Mouse (Mus musculus): Measurements from ENCODE around the gene Bicd1. TPM values are rescaled to one million over a fixed set of nuclear protein-coding genes. Genes with fewer than 3 reads are reported as not detected.
A peak's percentile ranks its signal among the peaks of the same experiment; 100 is the strongest.
"Not testable (repeated sequence)": the region's sequence is repeated elsewhere in the genome, so short reads cannot be mapped to it uniquely, and the experiment has no call there.

Bicd1 gene
- polyA plus RNA-seq (2012; rRNA removed): 13.0 and 17.2 TPM in 2 replicates

- DNase-seq (ENCODE audit: low read depth): peak; percentile 98
- TF ChIP-seq CTCF (IDR thresholded peaks at IDR 0.05; ENCODE audit: borderline replicate concordance, extremely low read depth, insufficient read depth, insufficient read length) (no peak), POLR2A (IDR thresholded peaks at IDR 0.05; ENCODE audit: borderline replicate concordance, extremely low read depth, insufficient read depth, insufficient read length, poor library complexity, severe bottlenecking) (peak; percentile 88; the same call in 1 of the 2 replicates)
Measured at GRCm38 (mm10) chr6:149408833-149409332, at the start of gene Bicd1. Bicd1 (plus strand) TSS chr6:149408886.

GRCm38 (mm10) chr6:149362533-149362932 is 46.2 kb upstream of the Bicd1 start:
- DNase-seq (ENCODE audit: low read depth): not testable (repeated sequence)

GRCm38 (mm10) chr6:149365975-149366374 is 42.7 kb upstream of the Bicd1 start:
- DNase-seq (ENCODE audit: low read depth): not testable (repeated sequence)

GRCm38 (mm10) chr6:149366403-149366802 is 42.3 kb upstream of the Bicd1 start:
- no peak for DNase-seq (ENCODE audit: low read depth)

GRCm38 (mm10) chr6:149374986-149375457 is 33.7 kb upstream of the Bicd1 start:
- DNase-seq (ENCODE audit: low read depth): peak; percentile 81
- TF ChIP-seq POLR2A (IDR thresholded peaks at IDR 0.05; ENCODE audit: borderline replicate concordance, extremely low read depth, insufficient read depth, insufficient read length, poor library complexity, severe bottlenecking): no peak
- peak; percentile 49; the same call in 1 of the 2 replicates for TF ChIP-seq CTCF (IDR thresholded peaks at IDR 0.05; ENCODE audit: borderline replicate concordance, extremely low read depth, insufficient read depth, insufficient read length)

More at GRCm38 (mm10) chr6:149366403-149366802, 42.3 kb upstream of the Bicd1 start:
- TF ChIP-seq CTCF (IDR thresholded peaks at IDR 0.05; ENCODE audit: borderline replicate concordance, extremely low read depth, insufficient read depth, insufficient read length): no peak
- no peak for TF ChIP-seq POLR2A (IDR thresholded peaks at IDR 0.05; ENCODE audit: borderline replicate concordance, extremely low read depth, insufficient read depth, insufficient read length, poor library complexity, severe bottlenecking)

- no peak for DNase-seq (ENCODE audit: low read depth)
- TF ChIP-seq POLR2A (IDR thresholded peaks at IDR 0.05; ENCODE audit: borderline replicate concordance, extremely low read depth, insufficient read depth, insufficient read length, poor library complexity, severe bottlenecking) (no peak), CTCF (IDR thresholded peaks at IDR 0.05; ENCODE audit: borderline replicate concordance, extremely low read depth, insufficient read depth, insufficient read length) (no peak)
Measured at GRCm38 (mm10) chr6:149383531-149383930, 25.2 kb upstream of the Bicd1 start.

GRCm38 (mm10) chr6:149386389-149386788 is 22.3 kb upstream of the Bicd1 start:
- DNase-seq (ENCODE audit: low read depth): peak; percentile 7
- TF ChIP-seq CTCF (IDR thresholded peaks at IDR 0.05; ENCODE audit: borderline replicate concordance, extremely low read depth, insufficient read depth, insufficient read length): no peak
- no peak for TF ChIP-seq POLR2A (IDR thresholded peaks at IDR 0.05; ENCODE audit: borderline replicate concordance, extremely low read depth, insufficient read depth, insufficient read length, poor library complexity, severe bottlenecking)

- not testable (repeated sequence) for DNase-seq (ENCODE audit: low read depth)
Measured at GRCm38 (mm10) chr6:149389626-149390025, 19.1 kb upstream of the Bicd1 start.

- DNase-seq (ENCODE audit: low read depth): no peak
- no peak for TF ChIP-seq POLR2A (IDR thresholded peaks at IDR 0.05; ENCODE audit: borderline replicate concordance, extremely low read depth, insufficient read depth, insufficient read length, poor library complexity, severe bottlenecking)
- TF ChIP-seq CTCF (IDR thresholded peaks at IDR 0.05; ENCODE audit: borderline replicate concordance, extremely low read depth, insufficient read depth, insufficient read length): no peak
Measured at GRCm38 (mm10) chr6:149399396-149399795, 9.3 kb upstream of the Bicd1 start.

GRCm38 (mm10) chr6:149409341-149409740 is 655 bp downstream of the Bicd1 start:
- peak; percentile 71 for DNase-seq (ENCODE audit: low read depth)

GRCm38 (mm10) chr6:149409845-149410244 is 1.2 kb downstream of the Bicd1 start:
- peak; percentile 53 for DNase-seq (ENCODE audit: low read depth)

More at GRCm38 (mm10) chr6:149409341-149409740, 655 bp downstream of the Bicd1 start:
- no peak for TF ChIP-seq POLR2A (IDR thresholded peaks at IDR 0.05; ENCODE audit: borderline replicate concordance, extremely low read depth, insufficient read depth, insufficient read length, poor library complexity, severe bottlenecking)
- TF ChIP-seq CTCF (IDR thresholded peaks at IDR 0.05; ENCODE audit: borderline replicate concordance, extremely low read depth, insufficient read depth, insufficient read length): no peak

GRCm38 (mm10) chr6:149413256-149413655 is 4.6 kb downstream of the Bicd1 start:
- TF ChIP-seq CTCF (IDR thresholded peaks at IDR 0.05; ENCODE audit: borderline replicate concordance, extremely low read depth, insufficient read depth, insufficient read length): no peak
- no peak for TF ChIP-seq POLR2A (IDR thresholded peaks at IDR 0.05; ENCODE audit: borderline replicate concordance, extremely low read depth, insufficient read depth, insufficient read length, poor library complexity, severe bottlenecking)
- DNase-seq (ENCODE audit: low read depth): no peak

More at GRCm38 (mm10) chr6:149409845-149410244, 1.2 kb downstream of the Bicd1 start:
- no peak for TF ChIP-seq CTCF (IDR thresholded peaks at IDR 0.05; ENCODE audit: borderline replicate concordance, extremely low read depth, insufficient read depth, insufficient read length)
- no peak for TF ChIP-seq POLR2A (IDR thresholded peaks at IDR 0.05; ENCODE audit: borderline replicate concordance, extremely low read depth, insufficient read depth, insufficient read length, poor library complexity, severe bottlenecking)

- no peak for TF ChIP-seq CTCF (IDR thresholded peaks at IDR 0.05; ENCODE audit: borderline replicate concordance, extremely low read depth, insufficient read depth, insufficient read length)
- no peak for TF ChIP-seq POLR2A (IDR thresholded peaks at IDR 0.05; ENCODE audit: borderline replicate concordance, extremely low read depth, insufficient read depth, insufficient read length, poor library complexity, severe bottlenecking)
- peak; percentile 53 for DNase-seq (ENCODE audit: low read depth)
Measured at GRCm38 (mm10) chr6:149424748-149425147, 16.1 kb downstream of the Bicd1 start.
